Mouse (Mus musculus) small intestine, adult 2 months (tissue): ENCODE measurements around the gene Slc35a1.

Experiments used
- CTCF ChIP-seq: fragments of 200-500 bp; IDR thresholded peaks from 2 replicates; pipeline ENCODE4 v1.5.1; 2012; ENCODE audit warnings: low read depth, mild to moderate bottlenecking, control low read depth, inconsistent platforms, low read length, moderate library complexity, mixed read lengths; ENCODE audit not compliant: insufficient replicate concordance, insufficient read length; ENCODE audit errors: extremely low read depth
- POLR2A ChIP-seq: fragments of 200-500 bp; IDR thresholded peaks from 2 replicates; pipeline ENCODE4 v1.6.1; 2012; ENCODE audit warnings: low read depth, mild to moderate bottlenecking, control low read depth, inconsistent platforms, low read length, moderate library complexity

- TF ChIP-seq CTCF: no peak
- TF ChIP-seq POLR2A: no peak
Observed at GRCm38 (mm10) chr4:34661514-34661913, 25.7 kb downstream of the Slc35a1 start.
